ENCODE assay signal across 21 mouse cellular contexts in genomic region chr12:69190074-69190473, GRCm38 (mm10). TPM values are rescaled to one million over a fixed set of nuclear protein-coding genes. Genes with fewer than 3 reads are reported as not detected.
DNase-seq lines count a peak whose midpoint lies in the region; ATAC-seq and TF ChIP-seq lines count a peak whose summit lies in the region.
"Had no signal": no experiment of that assay in that cellular context is flagged by ENCODE, and none has a peak within 500 bp of the region (broad histone marks: within the 10 kb centered on the region; RNA-seq: fewer than 3 reads in every experiment).

No protein-coding gene starts in this region.

- H3K36me3 ChIP-seq in heart, embryonic 14.5 days (ENCODE audit: control insufficient read depth, insufficient read depth, low read length): peaks cover 51% of the 10 kb centered on the region
- peaks cover 6% of the 10 kb centered on the region; the same call in 1 of the 2 replicates for H3K36me3 ChIP-seq in heart, embryonic 11.5 days (ENCODE audit: control insufficient read depth, insufficient read depth, low read length)
- H3K36me3 ChIP-seq in heart, postnatal 0 days (replicated peaks; ENCODE audit: control insufficient read depth, insufficient read depth, low read length): peaks cover 22% of the 10 kb centered on the region; the same call in 1 of the 2 replicates
- peaks cover 64% of the 10 kb centered on the region for H3K36me3 ChIP-seq in limb, embryonic 10.5 days

- H3K4me1 ChIP-seq in heart, embryonic 14.5 days (ENCODE audit: control insufficient read depth in 2 of 2, insufficient read depth in 2 of 2, low read length in 2 of 2): peaks cover 3 to 15% of the 10 kb centered on the region in 2 experiments
- H3K4me1 ChIP-seq in heart, embryonic 11.5 days (ENCODE audit: control insufficient read depth, insufficient read depth, low read length): peaks cover 11% of the 10 kb centered on the region
- peaks cover 16% of the 10 kb centered on the region for H3K4me1 ChIP-seq in heart, postnatal 0 days (ENCODE audit: control insufficient read depth, insufficient read depth)
- H3K4me1 ChIP-seq in limb, embryonic 10.5 days: peaks cover 11% of the 10 kb centered on the region

- no peak overlapping the region for H3K4me3 ChIP-seq in heart, embryonic 14.5 days (ENCODE audit: control insufficient read depth in 1 of 2, insufficient read depth in 1 of 2, low read depth in 1 of 2, low read length in 2 of 2)
- H3K4me3 ChIP-seq in heart, embryonic 11.5 days (ENCODE audit: low read depth, low read length): no peak overlapping the region
- H3K4me3 ChIP-seq in heart, postnatal 0 days (ENCODE audit: low read depth, low read length): no peak overlapping the region
- H3K4me3 ChIP-seq in limb, embryonic 10.5 days: no peak overlapping the region
- H3K4me3 ChIP-seq: forebrain, embryonic 10.5 days; forebrain, embryonic 13.5 days had no signal

- no peak for TF ChIP-seq EP300 in heart, postnatal 0 days (IDR thresholded peaks at IDR 0.05; ENCODE audit: low read depth)

- TF ChIP-seq CTCF in heart, postnatal 0 days (IDR thresholded peaks at IDR 0.05; ENCODE audit: low read depth): no peak

- no peaks in the 10 kb centered on the region for H3K27me3 ChIP-seq in heart, embryonic 14.5 days (ENCODE audit: control insufficient read depth, insufficient read depth, low read length)
- no peaks in the 10 kb centered on the region for H3K27me3 ChIP-seq in heart, embryonic 11.5 days (ENCODE audit: control insufficient read depth, insufficient read depth, low read length)
- no peaks in the 10 kb centered on the region for H3K27me3 ChIP-seq in heart, postnatal 0 days (ENCODE audit: control insufficient read depth, insufficient read depth, low read length)
- no peaks in the 10 kb centered on the region for H3K27me3 ChIP-seq in limb, embryonic 10.5 days (ENCODE audit: low read depth, poor library complexity, severe bottlenecking)
- H3K27me3 ChIP-seq: forebrain, embryonic 13.5 days had no signal

- no peak for ATAC-seq in heart, embryonic 14.5 days (ENCODE audit: insufficient number of reproducible peaks, insufficient read depth, low FRiP score, low read depth)
- no peak for ATAC-seq in heart, embryonic 11.5 days (replicated peaks; ENCODE audit: insufficient number of reproducible peaks, low FRiP score, low TSS enrichment)
- peak; percentile 57; the same call in 1 of the 2 replicates for ATAC-seq in heart, postnatal 0 days (ENCODE audit: insufficient read depth, low read depth)
- ATAC-seq: forebrain, embryonic 13.5 days; forebrain, embryonic 16.5 days; intestine, embryonic 16.5 days had no signal

- H3K4me2 ChIP-seq in heart, embryonic 14.5 days (ENCODE audit: low read length): no peak overlapping the region
- H3K4me2 ChIP-seq in heart, embryonic 11.5 days: no peak overlapping the region
- H3K4me2 ChIP-seq in heart, postnatal 0 days (ENCODE audit: low read depth, low read length): no peak overlapping the region
- H3K4me2 ChIP-seq: forebrain, embryonic 13.5 days; hindbrain, embryonic 14.5 days had no signal

- DNase-seq in heart, postnatal 0 days (ENCODE audit: low spot score): no peak
- no peak for DNase-seq in heart, adult 9 months (ENCODE audit: low spot score in 2 of 2)
- peak; percentile 24 for DNase-seq in limb, embryonic 10.5 days (ENCODE audit: low spot score)
- no peak for DNase-seq in thymus, postnatal 10 days (ENCODE audit: low spot score in 2 of 2)
- DNase-seq: adrenal gland, adult 8-10 months; adrenal gland, postnatal 25 days; cerebellum, adult 11-12 months; cerebellum, adult 8-10 months; cerebellum, postnatal 36 days; gastrocnemius, postnatal 10 days; gastrocnemius, postnatal 36 days; heart, postnatal 4 days; kidney, adult 18-20 months had no signal

- 54% methylated on average over 9 of the region's 9 CpGs for WGBS in heart, embryonic 14.5 days
- 74% methylated on average over 9 of the region's 9 CpGs for WGBS in heart, embryonic 11.5 days (ENCODE audit: insufficient replicate concordance)
- 47% methylated on average over 9 of the region's 9 CpGs for WGBS in heart, postnatal 0 days
- 95% methylated on average over 9 of the region's 9 CpGs for WGBS in limb, embryonic 10.5 days

- H3K9me3 ChIP-seq in heart, embryonic 14.5 days (ENCODE audit: control insufficient read depth, low read length): no peaks in the 10 kb centered on the region
- no peaks in the 10 kb centered on the region for H3K9me3 ChIP-seq in heart, embryonic 11.5 days (replicated peaks; ENCODE audit: control insufficient read depth, low read length)
- H3K9me3 ChIP-seq in heart, postnatal 0 days (replicated peaks; ENCODE audit: control insufficient read depth, low read length): no peaks in the 10 kb centered on the region
- no peaks in the 10 kb centered on the region for H3K9me3 ChIP-seq in limb, embryonic 10.5 days (replicated peaks)
- H3K9me3 ChIP-seq: forebrain, embryonic 10.5 days; forebrain, embryonic 13.5 days had no signal

- H3K9ac ChIP-seq in heart, embryonic 14.5 days (ENCODE audit: low read length): no peak overlapping the region
- no peak overlapping the region for H3K9ac ChIP-seq in heart, embryonic 11.5 days (ENCODE audit: low read depth, low read length)
- no peak overlapping the region for H3K9ac ChIP-seq in heart, postnatal 0 days (replicated peaks; ENCODE audit: low read depth, low read length)
- H3K9ac ChIP-seq: forebrain, embryonic 13.5 days; hindbrain, embryonic 14.5 days had no signal

- peak overlapping the region; percentile 14 to 65; a peak in 3 of 4 replicates for H3K27ac ChIP-seq in heart, embryonic 14.5 days (replicated peaks in 1 of 2; ENCODE audit: control insufficient read depth in 1 of 2, insufficient read depth in 1 of 2, low read depth in 2 of 2, low read length in 2 of 2)
- H3K27ac ChIP-seq in heart, embryonic 11.5 days (ENCODE audit: low read depth, low read length): no peak overlapping the region
- H3K27ac ChIP-seq in heart, postnatal 0 days (ENCODE audit: low read depth): peak overlapping the region; percentile 47
- H3K27ac ChIP-seq in limb, embryonic 10.5 days: no peak overlapping the region
- H3K27ac ChIP-seq: forebrain, embryonic 10.5 days; forebrain, embryonic 13.5 days; hindbrain, embryonic 14.5 days; hindbrain, postnatal 0 days had no signal

RNA-seq across cellular contexts. Expression of gene Mgat2, which starts 6.1 kb away (rescaled TPM):
- 38.8 and 44.6 TPM in 2 replicates for polyA plus RNA-seq in heart, embryonic 14.5 days (2014; fragmentation: Nextera tagmentation; extraction: Ambion mirVana)
- polyA plus RNA-seq in heart, embryonic 11.5 days (2014; fragmentation: Nextera tagmentation; extraction: Ambion mirVana): 35.3 and 37.3 TPM in 2 replicates
- 43.1 and 55.0 TPM in 2 replicates for total RNA-seq in heart, postnatal 0 days (2014; rRNA removed; ENCODE audit: low replicate concordance)
- polyA plus RNA-seq in heart, postnatal 0 days (2015; fragmentation: Nextera tagmentation; extraction: Ambion mirVana): 28.2 and 29.9 TPM in 2 replicates
- 35.4 and 37.9 TPM in 2 replicates for polyA plus RNA-seq in limb, embryonic 10.5 days (2016; fragmentation: Nextera tagmentation; extraction: Ambion mirVana)

RNA-seq across cellular contexts. Expression of gene Rpl36al, which starts 6.2 kb away (rescaled TPM):
- 519 and 551 TPM in 2 replicates for polyA plus RNA-seq in heart, embryonic 14.5 days (2014; fragmentation: Nextera tagmentation; extraction: Ambion mirVana)
- polyA plus RNA-seq in heart, embryonic 11.5 days (2014; fragmentation: Nextera tagmentation; extraction: Ambion mirVana): 539 and 559 TPM in 2 replicates
- total RNA-seq in heart, postnatal 0 days (2014; rRNA removed; ENCODE audit: low replicate concordance): 57.0 and 86.3 TPM in 2 replicates
- polyA plus RNA-seq in heart, postnatal 0 days (2015; fragmentation: Nextera tagmentation; extraction: Ambion mirVana): 502 and 513 TPM in 2 replicates
- polyA plus RNA-seq in limb, embryonic 10.5 days (2016; fragmentation: Nextera tagmentation; extraction: Ambion mirVana): 536 and 653 TPM in 2 replicates

RNA-seq across cellular contexts. Expression of gene Gm49383, which starts 6.8 kb away (rescaled TPM):
- 12.0 and 13.2 TPM in 2 replicates for polyA plus RNA-seq in heart, embryonic 14.5 days (2014; fragmentation: Nextera tagmentation; extraction: Ambion mirVana)
- 19.0 and 20.9 TPM in 2 replicates for polyA plus RNA-seq in heart, embryonic 11.5 days (2014; fragmentation: Nextera tagmentation; extraction: Ambion mirVana)
- 6.3 and 13.1 TPM in 2 replicates for total RNA-seq in heart, postnatal 0 days (2014; rRNA removed; ENCODE audit: low replicate concordance)
- polyA plus RNA-seq in heart, postnatal 0 days (2015; fragmentation: Nextera tagmentation; extraction: Ambion mirVana): 7.9 and 8.6 TPM in 2 replicates
- polyA plus RNA-seq in limb, embryonic 10.5 days (2016; fragmentation: Nextera tagmentation; extraction: Ambion mirVana): 54.8 and 61.0 TPM in 2 replicates

RNA-seq across cellular contexts. Expression of gene Dnaaf2, which starts 8.2 kb away (rescaled TPM):
- polyA plus RNA-seq in heart, embryonic 14.5 days (2014; fragmentation: Nextera tagmentation; extraction: Ambion mirVana): 6.7 and 7.7 TPM in 2 replicates
- polyA plus RNA-seq in heart, embryonic 11.5 days (2014; fragmentation: Nextera tagmentation; extraction: Ambion mirVana): 6.2 and 9.2 TPM in 2 replicates
- 1.8 and 3.7 TPM in 2 replicates for total RNA-seq in heart, postnatal 0 days (2014; rRNA removed; ENCODE audit: low replicate concordance)
- 3.8 and 4.8 TPM in 2 replicates for polyA plus RNA-seq in heart, postnatal 0 days (2015; fragmentation: Nextera tagmentation; extraction: Ambion mirVana)
- polyA plus RNA-seq in limb, embryonic 10.5 days (2016; fragmentation: Nextera tagmentation; extraction: Ambion mirVana): 16.7 and 17.0 TPM in 2 replicates

RNA-seq across cellular contexts. Expression of gene Gm49384, which starts 14.0 kb away (rescaled TPM):
- 12.0 and 13.4 TPM in 2 replicates for polyA plus RNA-seq in heart, embryonic 14.5 days (2014; fragmentation: Nextera tagmentation; extraction: Ambion mirVana)
- 22.1 and 22.2 TPM in 2 replicates for polyA plus RNA-seq in heart, embryonic 11.5 days (2014; fragmentation: Nextera tagmentation; extraction: Ambion mirVana)
- 0.46 and 7.1 TPM in 2 replicates for total RNA-seq in heart, postnatal 0 days (2014; rRNA removed; ENCODE audit: low replicate concordance)
- polyA plus RNA-seq in heart, postnatal 0 days (2015; fragmentation: Nextera tagmentation; extraction: Ambion mirVana): 5.5 and 6.1 TPM in 2 replicates
- 53.5 and 55.2 TPM in 2 replicates for polyA plus RNA-seq in limb, embryonic 10.5 days (2016; fragmentation: Nextera tagmentation; extraction: Ambion mirVana)
- total RNA-seq: hindbrain, postnatal 0 days had no signal

Comparison
In these comparisons a context has a peak if more than half of its experiments do, and no peak if none do; other contexts are left out.
1. H3K27ac ChIP-seq: peak in heart, embryonic 14.5 days (2 of 2) and heart, postnatal 0 days (single experiment); none in heart, embryonic 11.5 days (single experiment) and limb, embryonic 10.5 days (single experiment).